Mouse (Mus musculus): ENCODE results near the gene Pbx2. TPM values are rescaled to one million over a fixed set of nuclear protein-coding genes. Genes with fewer than 3 reads are reported as not detected.
A peak's percentile ranks its signal among the peaks of the same experiment; 100 is the strongest.

Gene Pbx2
- polyA plus RNA-seq, 1 experiment from 2014 or later = 6.5 TPM

GRCm38 (mm10) chr17:34601796-34602195, 10.7 kb downstream of the Pbx2 start:
- no peak overlapping the region for H3K4me3 ChIP-seq (ENCODE audit: low read depth, low read length)
- no peak overlapping the region for H3K9ac ChIP-seq (ENCODE audit: low read depth, low read length)
- H3K36me3 ChIP-seq (ENCODE audit: control insufficient read depth, insufficient read depth) = peaks cover 20% of the 10 kb centered on the region; the same call in 1 of the 2 replicates
- H3K4me1 ChIP-seq (replicated peaks; ENCODE audit: control insufficient read depth, insufficient read depth, low read length) = peaks cover 9% of the 10 kb centered on the region; the same call in 1 of the 2 replicates
- WGBS = 85% methylated on average over 11 of the region's 12 CpGs
- H3K9me3 ChIP-seq (ENCODE audit: control insufficient read depth) = no peaks in the 10 kb centered on the region
- TF ChIP-seq CTCF (IDR thresholded peaks at IDR 0.05; ENCODE audit: low read depth) = no peak
- no peak overlapping the region for H3K4me2 ChIP-seq (replicated peaks; ENCODE audit: low read depth)
- no peak overlapping the region for H3K27ac ChIP-seq (ENCODE audit: low read depth, low read length)
- H3K27me3 ChIP-seq (replicated peaks; ENCODE audit: control insufficient read depth, insufficient read depth, low read length) = no peaks in the 10 kb centered on the region
- no peak for ATAC-seq

- Histone ChIP-seq H3K4me3 (ENCODE audit: low read depth, low read length) (peak within 1 kb of the TSS; percentile 79), H3K4me2 (replicated peaks; ENCODE audit: low read depth) (peak within 1 kb of the TSS; percentile 91), H3K27ac (ENCODE audit: low read depth, low read length) (peak within 1 kb of the TSS; percentile 91), H3K9me3 (ENCODE audit: control insufficient read depth) (no peaks in the 10 kb centered on the region), H3K36me3 (ENCODE audit: control insufficient read depth, insufficient read depth) (peaks cover 21% of the 10 kb centered on the region; the same call in 1 of the 2 replicates), H3K27me3 (replicated peaks; ENCODE audit: control insufficient read depth, insufficient read depth, low read length) (no peaks in the 10 kb centered on the region), H3K9ac (ENCODE audit: low read depth, low read length) (peak within 1 kb of the TSS; percentile 85), H3K4me1 (replicated peaks; ENCODE audit: control insufficient read depth, insufficient read depth, low read length) (peaks cover 7% of the 10 kb centered on the region; the same call in 1 of the 2 replicates)
- ATAC-seq = peak; percentile 95
- TF ChIP-seq CTCF (IDR thresholded peaks at IDR 0.05; ENCODE audit: low read depth) = no peak
- WGBS = 1% methylated on average over 30 of the region's 30 CpGs
Observed at GRCm38 (mm10) chr17:34603375-34604060, 12.5 kb downstream of the Pbx2 start, which contains the start of gene Rnf5. Rnf5 (minus strand) TSS chr17:34603690.

- peak; percentile 86 for ATAC-seq
- Histone ChIP-seq H3K27ac (ENCODE audit: low read depth, low read length) (peak within 1 kb of the TSS; percentile 91), H3K4me2 (replicated peaks; ENCODE audit: low read depth) (peak within 1 kb of the TSS; percentile 91), H3K4me3 (ENCODE audit: low read depth, low read length) (peak within 1 kb of the TSS; percentile 79), H3K9me3 (ENCODE audit: control insufficient read depth) (no peaks in the 10 kb centered on the region), H3K4me1 (replicated peaks; ENCODE audit: control insufficient read depth, insufficient read depth, low read length) (peaks cover 7% of the 10 kb centered on the region; the same call in 1 of the 2 replicates), H3K27me3 (replicated peaks; ENCODE audit: control insufficient read depth, insufficient read depth, low read length) (no peaks in the 10 kb centered on the region), H3K36me3 (ENCODE audit: control insufficient read depth, insufficient read depth) (peaks cover 26% of the 10 kb centered on the region; the same call in 1 of the 2 replicates), H3K9ac (ENCODE audit: low read depth, low read length) (peak within 1 kb of the TSS; percentile 85)
- under 1% methylated on average over 32 of the region's 35 CpGs for WGBS
- no peak for TF ChIP-seq CTCF (IDR thresholded peaks at IDR 0.05; ENCODE audit: low read depth)
Observed at GRCm38 (mm10) chr17:34604061-34604508, 13.0 kb downstream of the Pbx2 start, which contains the start of gene Agpat1. Agpat1 (plus strand) TSS chr17:34604262.

DNA sequence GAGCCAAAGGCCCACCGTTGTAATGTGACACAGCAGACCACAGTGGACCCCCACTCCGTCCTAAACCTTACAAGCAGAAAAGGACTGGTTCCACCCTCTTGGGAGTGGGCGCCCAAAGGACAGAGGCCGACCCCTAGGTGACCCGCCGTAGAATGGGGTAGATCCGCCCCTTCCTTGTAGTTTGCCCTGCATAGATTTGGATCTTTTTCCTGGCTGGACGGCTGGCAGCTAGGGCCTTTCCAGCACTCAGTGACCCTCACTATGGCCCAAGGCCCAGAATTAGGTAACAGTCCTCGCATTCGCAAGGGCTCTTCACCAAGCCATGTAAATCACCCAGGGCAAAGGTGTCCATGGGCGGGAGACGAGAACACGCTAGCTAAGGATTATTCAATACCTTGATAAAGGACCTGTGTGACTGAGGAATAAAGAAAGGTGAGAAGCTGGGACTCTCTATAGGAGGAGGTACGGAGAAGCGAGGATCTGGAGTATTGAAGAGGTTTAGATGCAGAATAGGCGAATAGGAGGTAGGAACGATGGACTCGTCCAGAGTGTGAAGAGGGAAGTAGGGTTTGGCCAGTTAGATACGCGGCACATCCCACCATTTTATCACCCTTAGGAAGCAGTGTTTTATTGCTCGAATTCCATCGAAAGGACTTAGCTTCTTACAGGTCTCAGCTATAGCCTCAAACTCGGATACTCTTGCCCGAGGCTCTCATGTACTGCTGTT, 13.6 kb downstream of the Pbx2 start:
- 0 out of 2 replicates have a peak, but pooled peaks cover 7% of the 10 kb centered on the region for H3K4me1 ChIP-seq (replicated peaks; ENCODE audit: control insufficient read depth, insufficient read depth, low read length)
- no peak for TF ChIP-seq CTCF (IDR thresholded peaks at IDR 0.05; ENCODE audit: low read depth)
- H3K9ac ChIP-seq (ENCODE audit: low read depth, low read length) = peak overlapping the region; percentile 85
- no peak for ATAC-seq
- no peaks in the 10 kb centered on the region for H3K9me3 ChIP-seq (ENCODE audit: control insufficient read depth)
- peak overlapping the region; percentile 91 for H3K4me2 ChIP-seq (replicated peaks; ENCODE audit: low read depth)
- peak overlapping the region; percentile 91 for H3K27ac ChIP-seq (ENCODE audit: low read depth, low read length)
- peaks cover 26% of the 10 kb centered on the region; the same call in 1 of the 2 replicates for H3K36me3 ChIP-seq (ENCODE audit: control insufficient read depth, insufficient read depth)
- WGBS = 9% methylated on average over 24 of the region's 24 CpGs
- peak overlapping the region; percentile 79 for H3K4me3 ChIP-seq (ENCODE audit: low read depth, low read length)
- H3K27me3 ChIP-seq (replicated peaks; ENCODE audit: control insufficient read depth, insufficient read depth, low read length) = no peaks in the 10 kb centered on the region

- peak; percentile 8; the same call in 1 of the 2 replicates for ATAC-seq
- Histone ChIP-seq H3K9me3 (ENCODE audit: control insufficient read depth) (no peaks in the 10 kb centered on the region), H3K4me3 (ENCODE audit: low read depth, low read length) (peak overlapping the region; percentile 79), H3K27ac (ENCODE audit: low read depth, low read length) (peak overlapping the region; percentile 91), H3K36me3 (ENCODE audit: control insufficient read depth, insufficient read depth) (peaks cover 26% of the 10 kb centered on the region; the same call in 1 of the 2 replicates), H3K9ac (ENCODE audit: low read depth, low read length) (peak overlapping the region; percentile 85), H3K4me1 (replicated peaks; ENCODE audit: control insufficient read depth, insufficient read depth, low read length) (0 out of 2 replicates have a peak, but pooled peaks cover 7% of the 10 kb centered on the region), H3K27me3 (replicated peaks; ENCODE audit: control insufficient read depth, insufficient read depth, low read length) (no peaks in the 10 kb centered on the region), H3K4me2 (replicated peaks; ENCODE audit: low read depth) (peak overlapping the region; percentile 91)
- under 1% methylated on average over 26 of the region's 30 CpGs for WGBS
- TF ChIP-seq CTCF (IDR thresholded peaks at IDR 0.05; ENCODE audit: low read depth) = no peak
Observed at GRCm38 (mm10) chr17:34605609-34606008, 14.5 kb downstream of the Pbx2 start.
